Mouse (Mus musculus) embryonic fibroblast, embryonic 13.5 days (primary cell): Measurements from ENCODE around the gene Onecut3. TPM values are rescaled to one million over a fixed set of nuclear protein-coding genes. Genes with fewer than 3 reads are reported as not detected.

Source experiments
- H3K27ac ChIP-seq: 2 replicates; pipeline ENCODE4 v1.5.1; 2012; ENCODE audit warnings: low read length, control low read depth, inconsistent platforms; ENCODE audit not compliant: insufficient read depth
- H3K4me1 ChIP-seq: 2 replicates; pipeline ENCODE4 v1.6.1; 2011; ENCODE audit warnings: low read length; ENCODE audit not compliant: control insufficient read depth, insufficient read depth
- H3K4me3 ChIP-seq: 2 replicates; pipeline ENCODE4 v1.5.1; 2011; ENCODE audit warnings: mild to moderate bottlenecking, control low read depth, low read length; ENCODE audit not compliant: insufficient read depth
- CTCF ChIP-seq: IDR thresholded peaks from 2 replicates; pipeline ENCODE4 v1.5.1; 2011; ENCODE audit warnings: mild to moderate bottlenecking, control low read depth, low read length, moderate library complexity, borderline replicate concordance; ENCODE audit not compliant: insufficient read depth
- POLR2A ChIP-seq: IDR thresholded peaks from 2 replicates; pipeline ENCODE4 v1.6.1; 2011; ENCODE audit warnings: low read depth, mild to moderate bottlenecking, control low read depth, low read length, moderate library complexity
- polyA plus RNA-seq: library from polyadenylated mRNA; stranded (reverse); fragments of >200 nt; gene quantifications from 2 replicates; pipeline ENCODE4 v1.2.4, GENCODE M21; 2011; ENCODE audit warnings: low read depth; ENCODE audit not compliant: missing spikeins, insufficient read length

Gene Onecut3
- polyA plus RNA-seq, 1 experiment = not detected

- TF ChIP-seq POLR2A = no peak
- TF ChIP-seq CTCF = peak; percentile 56
- Histone ChIP-seq H3K4me3 (no peak overlapping the region), H3K4me1 (no peaks in the 10 kb centered on the region), H3K27ac (no peak overlapping the region)
Measured at GRCm38 (mm10) chr10:80548428-80549006, 53.9 kb downstream of the Onecut3 start.

GRCm38 (mm10) chr10:80549279-80549678 lies 54.6 kb downstream of the Onecut3 start:
- Histone ChIP-seq H3K27ac (no peak overlapping the region), H3K4me3 (no peak overlapping the region), H3K4me1 (no peaks in the 10 kb centered on the region)
- TF ChIP-seq POLR2A (no peak), CTCF (no peak)

- no peak overlapping the region for H3K4me3 ChIP-seq
- no peak overlapping the region for H3K27ac ChIP-seq
- no peak for TF ChIP-seq POLR2A
- no peak for TF ChIP-seq CTCF
Measured at GRCm38 (mm10) chr10:80552364-80552763, 57.7 kb downstream of the Onecut3 start.

GRCm38 (mm10) chr10:80553575-80553974 lies 58.9 kb downstream of the Onecut3 start:
- no peak overlapping the region for H3K4me3 ChIP-seq

More at GRCm38 (mm10) chr10:80552364-80552763, 57.7 kb downstream of the Onecut3 start:
- no peaks in the 10 kb centered on the region for H3K4me1 ChIP-seq

GRCm38 (mm10) chr10:80553997-80554396 lies 59.4 kb downstream of the Onecut3 start:
- no peak overlapping the region for H3K27ac ChIP-seq
- H3K4me3 ChIP-seq = no peak overlapping the region
- TF ChIP-seq POLR2A (no peak), CTCF (no peak)
- H3K4me1 ChIP-seq = 0 out of 2 replicates have a peak, but pooled peaks cover 2% of the 10 kb centered on the region

More at GRCm38 (mm10) chr10:80553575-80553974, 58.9 kb downstream of the Onecut3 start:
- TF ChIP-seq POLR2A = no peak
- TF ChIP-seq CTCF = no peak
- Histone ChIP-seq H3K4me1 (0 out of 2 replicates have a peak, but pooled peaks cover under 1% of the 10 kb centered on the region), H3K27ac (no peak overlapping the region)

GRCm38 (mm10) chr10:80557346-80557965 lies 62.8 kb downstream of the Onecut3 start:
- Histone ChIP-seq H3K27ac (no peak overlapping the region), H3K4me3 (no peak overlapping the region), H3K4me1 (0 out of 2 replicates have a peak, but pooled peaks cover 5% of the 10 kb centered on the region)
- TF ChIP-seq CTCF (peak; percentile 41; the same call in 1 of the 2 replicates), POLR2A (no peak)

- H3K4me1 ChIP-seq = 0 out of 2 replicates have a peak, but pooled peaks cover 5% of the 10 kb centered on the region
- no peak overlapping the region for H3K4me3 ChIP-seq
- no peak for TF ChIP-seq CTCF
- H3K27ac ChIP-seq = no peak overlapping the region
Measured at GRCm38 (mm10) chr10:80559431-80559830, 64.8 kb downstream of the Onecut3 start.

- no peak for TF ChIP-seq CTCF
- no peak for TF ChIP-seq POLR2A
- Histone ChIP-seq H3K4me1 (0 out of 2 replicates have a peak, but pooled peaks cover 5% of the 10 kb centered on the region), H3K27ac (no peak overlapping the region), H3K4me3 (peak overlapping the region; percentile 77)
Measured at GRCm38 (mm10) chr10:80560621-80561020, 66.0 kb downstream of the Onecut3 start.

GRCm38 (mm10) chr10:80561116-80561944 lies 66.7 kb downstream of the Onecut3 start, which contains the start of gene Rexo1:
Gene Rexo1, minus strand, starts transcription at chr10:80561560.
- TF ChIP-seq POLR2A (peak; percentile 35; the same call in 1 of the 2 replicates), CTCF (0 out of 2 replicates have a peak, but pooled peaks have one; percentile 44)

More at GRCm38 (mm10) chr10:80561116-80561944, 66.7 kb downstream of the Onecut3 start, which contains the start of gene Rexo1:
- Histone ChIP-seq H3K4me3 (peak within 1 kb of the TSS; percentile 77), H3K27ac (peak within 1 kb of the TSS; percentile 99), H3K4me1 (0 out of 2 replicates have a peak, but pooled peaks cover 5% of the 10 kb centered on the region)
